Mouse (Mus musculus): ENCODE data around the gene Upk1a. TPM values are rescaled to one million over a fixed set of nuclear protein-coding genes. Genes with fewer than 3 reads are reported as not detected.

The Upk1a gene
- polyA plus RNA-seq, 1 experiment from 2014 or later = 0.14 TPM

DNA sequence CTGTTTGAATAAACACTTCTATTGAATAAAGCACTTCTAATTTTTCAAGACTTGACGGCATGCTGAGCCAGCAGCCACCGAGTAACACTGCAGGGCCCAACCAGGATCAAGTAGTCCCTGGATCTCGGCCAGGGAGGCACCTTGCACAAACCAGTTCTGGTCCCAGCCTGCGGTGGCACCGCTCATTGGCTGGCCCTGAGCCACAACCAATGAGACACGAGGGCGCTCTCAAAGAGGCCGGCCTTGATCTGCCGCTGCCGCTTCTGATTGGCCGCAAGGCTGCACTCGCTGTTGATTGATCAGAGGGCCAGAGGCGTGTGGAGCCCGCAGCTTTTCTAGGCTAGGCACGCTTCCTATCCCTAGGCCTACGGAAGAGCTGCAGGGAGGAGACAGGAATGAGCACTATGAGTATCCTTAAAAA lies 12.7 kb downstream of the Upk1a start:
- Histone ChIP-seq H3K36me3 (replicated peaks; ENCODE audit: control insufficient read depth, insufficient read depth, low read depth, low read length) (no peaks in the 10 kb centered on the region), H3K4me1 (ENCODE audit: control insufficient read depth, insufficient read depth, low read length) (no peaks in the 10 kb centered on the region), H3K27ac (replicated peaks; ENCODE audit: low read depth, low read length) (no peak overlapping the region), H3K27me3 (ENCODE audit: control insufficient read depth, insufficient read depth, low read length) (no peaks in the 10 kb centered on the region), H3K9me3 (replicated peaks; ENCODE audit: control insufficient read depth, low read length) (no peaks in the 10 kb centered on the region), H3K9ac (replicated peaks; ENCODE audit: low read length) (no peak overlapping the region), H3K4me2 (ENCODE audit: low read depth, low read length) (no peak overlapping the region), H3K4me3 (ENCODE audit: low read depth, low read length) (no peak overlapping the region)
- DNase-seq (ENCODE audit: low spot score) (peak; percentile 86), ATAC-seq (replicated peaks; ENCODE audit: insufficient number of reproducible peaks, low FRiP score, low TSS enrichment, low read depth) (peak; percentile 96)
- 1% methylated on average over 16 of the region's 16 CpGs for WGBS

DNA sequence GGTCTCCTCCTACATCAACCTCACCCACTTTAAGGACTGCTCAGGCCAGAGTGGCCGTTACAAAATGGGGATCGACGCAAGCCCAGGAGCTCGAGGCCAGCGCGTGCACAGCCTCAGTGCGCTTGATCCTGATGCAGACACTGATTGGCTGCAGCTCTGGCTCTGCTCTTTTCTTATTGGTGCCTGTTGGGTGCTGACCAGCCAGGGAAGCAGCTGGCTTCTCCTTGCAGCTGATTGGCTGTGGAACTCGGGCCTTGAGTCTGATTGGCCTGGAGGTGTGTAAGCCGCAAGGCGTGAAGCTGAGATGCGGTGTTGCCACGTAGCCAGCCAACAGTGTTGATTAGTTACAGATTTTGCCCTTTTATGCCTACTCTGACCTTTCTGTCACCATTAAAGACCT lies 13.9 kb downstream of the Upk1a start, which contains the start of gene Zbtb32:
Gene Zbtb32, minus strand, starts transcription at position 124 of the 400 bp plus-strand sequence.
- DNase-seq (ENCODE audit: low spot score) (no peak), ATAC-seq (replicated peaks; ENCODE audit: insufficient number of reproducible peaks, low FRiP score, low TSS enrichment, low read depth) (no peak)
- Histone ChIP-seq H3K4me3 (ENCODE audit: low read depth, low read length) (no peak within 1 kb of the TSS), H3K36me3 (replicated peaks; ENCODE audit: control insufficient read depth, insufficient read depth, low read depth, low read length) (no peaks in the 10 kb centered on the region), H3K27ac (replicated peaks; ENCODE audit: low read depth, low read length) (no peak within 1 kb of the TSS), H3K4me2 (ENCODE audit: low read depth, low read length) (no peak within 1 kb of the TSS), H3K9ac (replicated peaks; ENCODE audit: low read length) (no peak within 1 kb of the TSS), H3K4me1 (ENCODE audit: control insufficient read depth, insufficient read depth, low read length) (no peaks in the 10 kb centered on the region), H3K27me3 (ENCODE audit: control insufficient read depth, insufficient read depth, low read length) (no peaks in the 10 kb centered on the region), H3K9me3 (replicated peaks; ENCODE audit: control insufficient read depth, low read length) (no peaks in the 10 kb centered on the region)
- 94% methylated on average over 12 of the region's 12 CpGs for WGBS

GRCm38 (mm10) chr7:30596811-30597210 lies 15.8 kb downstream of the Upk1a start:
- H3K27ac ChIP-seq (replicated peaks; ENCODE audit: low read depth, low read length) = no peak overlapping the region
- DNase-seq (ENCODE audit: low spot score) = no peak
- no peaks in the 10 kb centered on the region for H3K9me3 ChIP-seq (replicated peaks; ENCODE audit: control insufficient read depth, low read length)
- H3K4me2 ChIP-seq (ENCODE audit: low read depth, low read length) = no peak overlapping the region
- no peaks in the 10 kb centered on the region for H3K4me1 ChIP-seq (ENCODE audit: control insufficient read depth, insufficient read depth, low read length)
- H3K4me3 ChIP-seq (ENCODE audit: low read depth, low read length) = no peak overlapping the region
- H3K27me3 ChIP-seq (ENCODE audit: control insufficient read depth, insufficient read depth, low read length) = no peaks in the 10 kb centered on the region
- H3K36me3 ChIP-seq (replicated peaks; ENCODE audit: control insufficient read depth, insufficient read depth, low read depth, low read length) = no peaks in the 10 kb centered on the region
- ATAC-seq (replicated peaks; ENCODE audit: insufficient number of reproducible peaks, low FRiP score, low TSS enrichment, low read depth) = no peak
- WGBS = 72% methylated on average over 5 of the region's 5 CpGs
- no peak overlapping the region; the same call in 1 of the 2 replicates for H3K9ac ChIP-seq (replicated peaks; ENCODE audit: low read length)

DNA sequence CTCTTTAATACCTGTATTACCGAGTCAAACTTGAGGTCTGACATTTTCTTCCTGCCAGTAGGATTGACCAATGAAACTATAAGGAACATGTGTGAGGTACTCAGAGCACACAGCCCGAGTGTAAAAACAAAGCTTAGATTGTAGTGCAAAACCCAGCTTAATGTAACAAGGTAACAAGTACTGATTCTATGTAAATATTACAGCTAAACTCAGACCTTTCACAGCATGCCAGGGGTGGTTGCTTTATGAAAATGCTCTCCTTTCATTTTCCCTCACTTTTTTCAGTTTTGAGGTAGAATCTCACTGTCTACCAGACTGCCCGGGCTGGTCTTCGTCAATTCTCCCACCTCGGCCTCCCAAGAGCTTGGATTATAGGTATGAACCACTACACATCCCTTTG lies 16.6 kb downstream of the Upk1a start:
- no peaks in the 10 kb centered on the region for H3K36me3 ChIP-seq (replicated peaks; ENCODE audit: control insufficient read depth, insufficient read depth, low read depth, low read length)
- DNase-seq (ENCODE audit: low spot score) (no peak), ATAC-seq (replicated peaks; ENCODE audit: insufficient number of reproducible peaks, low FRiP score, low TSS enrichment, low read depth) (no peak)
- no peak overlapping the region for H3K9ac ChIP-seq (replicated peaks; ENCODE audit: low read length)
- H3K4me2 ChIP-seq (ENCODE audit: low read depth, low read length) = no peak overlapping the region
- no peaks in the 10 kb centered on the region for H3K27me3 ChIP-seq (ENCODE audit: control insufficient read depth, insufficient read depth, low read length)
- no peaks in the 10 kb centered on the region for H3K9me3 ChIP-seq (replicated peaks; ENCODE audit: control insufficient read depth, low read length)
- H3K4me3 ChIP-seq (ENCODE audit: low read depth, low read length) = no peak overlapping the region
- no peaks in the 10 kb centered on the region for H3K4me1 ChIP-seq (ENCODE audit: control insufficient read depth, insufficient read depth, low read length)
- no peak overlapping the region for H3K27ac ChIP-seq (replicated peaks; ENCODE audit: low read depth, low read length)
- WGBS = 78% methylated on average over 5 of the region's 5 CpGs

DNA sequence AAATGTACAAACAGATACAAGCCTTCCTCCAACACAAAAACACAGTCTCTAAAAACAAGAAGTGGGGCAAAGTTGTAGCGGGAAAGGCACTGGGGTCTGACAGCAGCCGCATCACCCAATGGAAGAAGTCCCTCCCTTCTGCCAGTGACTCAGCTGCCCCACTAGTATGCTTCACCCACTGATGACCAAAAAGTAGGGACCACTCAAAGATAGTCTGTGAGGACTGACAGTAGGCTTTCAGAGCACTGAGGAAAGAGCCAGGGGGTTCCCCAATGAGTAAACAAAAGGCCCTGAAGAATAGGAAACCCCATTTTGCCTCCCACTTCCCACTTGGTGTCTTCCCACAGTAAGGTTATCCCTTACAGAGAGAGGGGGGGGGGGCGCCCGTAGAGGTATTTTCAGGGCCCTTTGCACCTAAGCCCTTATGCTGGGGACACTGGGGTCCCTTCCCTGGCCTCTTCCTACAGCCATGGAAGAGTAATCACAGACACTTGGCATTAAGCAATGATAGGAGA lies 18.1 kb downstream of the Upk1a start:
- 75% methylated on average over 4 of the region's 4 CpGs for WGBS

DNA sequence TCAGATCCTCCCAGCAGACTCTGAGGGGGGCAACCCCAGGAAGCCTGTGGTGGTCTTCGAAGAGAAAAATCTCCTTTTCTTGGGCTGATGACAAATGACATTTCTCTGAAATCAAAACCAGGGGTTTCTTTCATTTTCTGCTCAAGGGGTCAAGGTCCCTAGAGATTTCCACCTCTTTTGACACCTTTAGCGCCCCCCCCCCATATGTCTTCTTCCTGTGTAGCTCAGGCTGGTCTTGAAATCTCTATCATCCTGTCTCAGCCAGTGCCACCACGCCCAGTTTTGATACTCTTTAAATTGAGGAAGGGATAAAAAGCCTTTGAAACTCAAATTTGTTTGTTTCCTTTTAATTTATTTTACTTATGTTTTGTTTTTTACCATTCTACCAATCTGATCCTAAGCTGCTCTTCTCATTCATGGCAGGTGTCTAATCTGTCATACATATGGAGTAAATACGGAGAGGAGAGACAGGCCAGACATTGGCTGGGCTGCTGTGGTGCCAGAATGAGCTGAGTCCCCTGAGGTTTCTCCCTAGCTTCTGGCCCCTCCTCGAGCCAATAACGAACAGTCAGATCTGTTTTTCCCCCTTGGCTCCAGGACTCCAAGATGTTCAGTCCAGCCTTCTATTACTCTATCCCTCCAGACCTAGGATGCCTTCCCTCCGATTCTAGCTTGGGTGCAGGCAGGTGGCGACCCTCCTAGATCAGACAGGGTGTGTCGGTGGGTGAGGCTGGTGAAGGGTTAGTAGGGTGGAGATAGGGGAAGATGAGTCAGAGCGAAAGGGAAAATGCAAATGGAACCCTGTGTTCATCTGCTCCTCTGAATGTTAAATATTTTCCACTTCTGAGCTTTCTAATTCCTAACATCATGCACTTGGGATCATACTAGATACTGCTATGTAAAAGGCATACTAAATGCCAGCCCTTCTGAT lies 18.8 kb downstream of the Upk1a start:
- no peak for DNase-seq (ENCODE audit: low spot score)
- WGBS = 78% methylated on average over 10 of the region's 10 CpGs
- no peak overlapping the region for H3K9ac ChIP-seq (replicated peaks; ENCODE audit: low read length)

More for the DNA sequence above, 18.1 kb downstream of the Upk1a start:
- Histone ChIP-seq H3K9ac (replicated peaks; ENCODE audit: low read length) (no peak overlapping the region), H3K27me3 (ENCODE audit: control insufficient read depth, insufficient read depth, low read length) (no peaks in the 10 kb centered on the region), H3K9me3 (replicated peaks; ENCODE audit: control insufficient read depth, low read length) (no peaks in the 10 kb centered on the region), H3K4me2 (ENCODE audit: low read depth, low read length) (no peak overlapping the region), H3K4me3 (ENCODE audit: low read depth, low read length) (no peak overlapping the region), H3K27ac (replicated peaks; ENCODE audit: low read depth, low read length) (no peak overlapping the region), H3K36me3 (replicated peaks; ENCODE audit: control insufficient read depth, insufficient read depth, low read depth, low read length) (no peaks in the 10 kb centered on the region), H3K4me1 (ENCODE audit: control insufficient read depth, insufficient read depth, low read length) (no peaks in the 10 kb centered on the region; the same call in 1 of the 2 replicates)
- no peak for ATAC-seq (replicated peaks; ENCODE audit: insufficient number of reproducible peaks, low FRiP score, low TSS enrichment, low read depth)
- no peak for DNase-seq (ENCODE audit: low spot score)

DNA sequence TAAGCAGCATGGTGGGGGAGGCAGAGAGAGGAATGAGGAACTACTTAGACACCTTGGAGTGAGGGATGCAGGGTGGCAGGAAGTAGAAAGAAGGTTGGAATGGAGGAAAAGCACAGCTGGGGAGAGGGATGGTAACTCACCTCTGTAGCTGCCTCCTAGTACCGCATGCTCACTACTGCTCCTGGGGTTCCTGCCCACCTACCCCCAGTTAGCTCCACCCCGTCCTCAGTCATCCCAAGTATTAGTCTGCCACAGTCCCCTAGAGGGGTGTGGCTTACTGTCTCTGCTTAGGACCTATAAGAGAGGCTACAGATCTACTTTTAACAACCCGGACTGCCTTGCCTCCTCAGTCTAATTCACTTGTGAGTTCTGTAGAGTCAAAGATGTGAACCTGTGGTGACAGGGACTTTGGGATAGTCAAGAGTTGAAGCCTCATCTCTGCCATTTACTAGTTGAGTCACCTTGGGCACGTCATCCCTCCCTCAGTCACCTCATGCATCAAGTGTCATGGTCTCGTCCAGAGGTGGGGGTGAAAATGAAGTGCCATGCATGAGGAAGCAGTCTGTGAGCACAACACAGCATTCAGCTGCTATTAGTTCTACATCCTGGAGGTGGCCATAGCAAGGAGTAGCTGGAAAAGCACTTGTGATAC lies 19.7 kb downstream of the Upk1a start:
- no peaks in the 10 kb centered on the region for H3K36me3 ChIP-seq (replicated peaks; ENCODE audit: control insufficient read depth, insufficient read depth, low read depth, low read length)
- H3K27ac ChIP-seq (replicated peaks; ENCODE audit: low read depth, low read length) = no peak overlapping the region
- no peaks in the 10 kb centered on the region; the same call in 1 of the 2 replicates for H3K4me1 ChIP-seq (ENCODE audit: control insufficient read depth, insufficient read depth, low read length)
- WGBS = 59% methylated on average over 5 of the region's 5 CpGs
- H3K9me3 ChIP-seq (replicated peaks; ENCODE audit: control insufficient read depth, low read length) = no peaks in the 10 kb centered on the region
- no peak overlapping the region for H3K9ac ChIP-seq (replicated peaks; ENCODE audit: low read length)
- no peak overlapping the region for H3K4me3 ChIP-seq (ENCODE audit: low read depth, low read length)
- no peak for DNase-seq (ENCODE audit: low spot score)
- no peak for ATAC-seq (replicated peaks; ENCODE audit: insufficient number of reproducible peaks, low FRiP score, low TSS enrichment, low read depth)
- no peaks in the 10 kb centered on the region for H3K27me3 ChIP-seq (ENCODE audit: control insufficient read depth, insufficient read depth, low read length)
- H3K4me2 ChIP-seq (ENCODE audit: low read depth, low read length) = no peak overlapping the region

More for the DNA sequence above, 18.8 kb downstream of the Upk1a start:
- H3K4me3 ChIP-seq (ENCODE audit: low read depth, low read length) = no peak overlapping the region
- no peak overlapping the region for H3K4me2 ChIP-seq (ENCODE audit: low read depth, low read length)
- no peaks in the 10 kb centered on the region for H3K27me3 ChIP-seq (ENCODE audit: control insufficient read depth, insufficient read depth, low read length)
- H3K9me3 ChIP-seq (replicated peaks; ENCODE audit: control insufficient read depth, low read length) = no peaks in the 10 kb centered on the region
- no peaks in the 10 kb centered on the region for H3K36me3 ChIP-seq (replicated peaks; ENCODE audit: control insufficient read depth, insufficient read depth, low read depth, low read length)
- H3K4me1 ChIP-seq (ENCODE audit: control insufficient read depth, insufficient read depth, low read length) = no peaks in the 10 kb centered on the region; the same call in 1 of the 2 replicates
- no peak overlapping the region for H3K27ac ChIP-seq (replicated peaks; ENCODE audit: low read depth, low read length)
- ATAC-seq (replicated peaks; ENCODE audit: insufficient number of reproducible peaks, low FRiP score, low TSS enrichment, low read depth) = no peak

DNA sequence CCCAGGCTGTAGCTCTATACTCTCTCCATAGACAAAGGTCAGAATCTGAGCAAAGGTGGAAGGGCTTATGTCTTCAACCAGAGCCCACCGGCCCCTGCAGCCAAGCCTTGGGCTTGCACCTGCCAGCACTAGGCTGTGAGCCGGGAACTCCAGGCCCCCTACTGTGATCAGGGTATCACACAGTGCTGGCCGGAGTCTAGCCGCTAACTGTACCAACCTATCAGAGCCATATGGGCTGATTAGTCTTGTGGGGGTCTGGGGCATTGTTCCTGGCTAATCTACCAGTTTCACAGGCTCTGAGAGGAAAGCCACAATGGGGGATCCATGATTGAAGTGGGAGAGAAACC lies 21.1 kb downstream of the Upk1a start:
- Histone ChIP-seq H3K4me1 (ENCODE audit: control insufficient read depth, insufficient read depth, low read length) (no peaks in the 10 kb centered on the region; the same call in none of the 2 replicates), H3K27me3 (ENCODE audit: control insufficient read depth, insufficient read depth, low read length) (no peaks in the 10 kb centered on the region), H3K27ac (replicated peaks; ENCODE audit: low read depth, low read length) (no peak overlapping the region), H3K36me3 (replicated peaks; ENCODE audit: control insufficient read depth, insufficient read depth, low read depth, low read length) (no peaks in the 10 kb centered on the region), H3K9ac (replicated peaks; ENCODE audit: low read length) (no peak overlapping the region), H3K4me3 (ENCODE audit: low read depth, low read length) (no peak overlapping the region), H3K4me2 (ENCODE audit: low read depth, low read length) (no peak overlapping the region), H3K9me3 (replicated peaks; ENCODE audit: control insufficient read depth, low read length) (no peaks in the 10 kb centered on the region)
- 42% methylated on average over 4 of the region's 4 CpGs for WGBS
- ATAC-seq (replicated peaks; ENCODE audit: insufficient number of reproducible peaks, low FRiP score, low TSS enrichment, low read depth) (no peak), DNase-seq (ENCODE audit: low spot score) (no peak)
